Mouse (Mus musculus) brain, embryonic 18.5 days (tissue): Measurements from ENCODE around the gene Pml.

Source experiments
- DNase-seq: peaks from one replicate; pipeline ENCODE4 v3.0.0-alpha.2; 2012; ENCODE audit warnings: low read depth, low spot score

The Pml gene

GRCm38 (mm10) chr9:58169426-58169825, 80.2 kb downstream of the Pml start:
- DNase-seq: no peak

- no peak for DNase-seq
Observed at GRCm38 (mm10) chr9:58168880-58169279, 80.7 kb downstream of the Pml start.
